Mouse (Mus musculus): Measurements from ENCODE around the gene Gm29094.
"Not testable (repeated sequence)": the region's sequence is repeated elsewhere in the genome, so short reads cannot be mapped to it uniquely, and the experiment has no call there.

Gm29094 gene

DNA sequence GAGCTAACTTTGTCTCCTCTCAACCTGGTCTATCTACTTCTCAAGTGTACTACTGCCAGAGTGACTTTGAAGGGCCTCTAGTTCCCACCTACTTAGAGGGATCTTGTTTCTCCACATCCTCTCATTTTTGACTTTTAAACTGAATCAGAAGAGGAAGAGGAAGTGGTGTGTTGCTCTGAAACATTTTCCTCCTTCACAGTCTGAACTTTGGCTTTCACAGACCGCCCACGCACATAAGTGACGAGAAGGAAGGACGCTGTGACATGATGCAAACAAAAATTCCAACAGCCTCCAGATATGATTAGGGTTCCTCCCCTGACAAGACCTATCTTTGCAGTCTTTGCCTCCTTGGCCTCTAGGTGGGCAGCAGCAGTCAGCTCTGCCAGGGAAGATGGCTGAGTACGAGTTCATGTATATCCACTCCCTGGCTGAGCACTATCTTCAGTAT, at the start of gene Gm29094, which contains the start of gene Bcl2a1b:
Gene Gm29094, plus strand, starts transcription at position 411 of the 448 bp plus-strand sequence.
Gene Bcl2a1b, plus strand, starts transcription at position 241 of the 448 bp plus-strand sequence.
- not testable (repeated sequence) for DNase-seq (ENCODE audit: low spot score in 2 of 2)

- not testable (repeated sequence) for DNase-seq (ENCODE audit: low spot score in 2 of 2)
These were observed 26.6 kb upstream of the Gm29094 start for GRCm38 (mm10) chr9:89172539-89172938.

GRCm38 (mm10) chr9:89178833-89179232, 20.3 kb upstream of the Gm29094 start:
- peak; percentile 67 to 84 for DNase-seq (ENCODE audit: low spot score in 2 of 2)

DNA sequence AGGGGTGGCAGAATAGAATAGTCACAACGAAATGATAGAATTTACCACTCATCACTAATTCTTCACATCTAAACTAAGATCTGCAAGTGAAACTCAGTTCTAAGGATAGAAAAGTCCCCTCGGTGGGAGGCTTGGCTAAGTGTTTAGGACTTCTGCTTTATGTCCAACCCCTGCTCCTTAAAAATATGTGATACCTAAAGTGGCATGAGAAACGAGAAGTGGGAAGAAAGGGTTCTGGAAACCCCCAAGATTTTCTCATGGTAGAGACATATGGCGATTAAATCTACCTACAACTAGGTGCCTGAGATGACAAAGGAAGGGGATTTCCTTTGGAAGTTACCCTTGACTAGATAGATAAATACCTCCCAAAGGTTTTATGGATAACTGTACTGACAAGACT, 19.7 kb upstream of the Gm29094 start:
- DNase-seq (ENCODE audit: low spot score in 2 of 2) = not testable (repeated sequence)

GRCm38 (mm10) chr9:89187006-89187405, 12.2 kb upstream of the Gm29094 start:
- not testable (repeated sequence) for DNase-seq (ENCODE audit: low spot score in 2 of 2)

DNA sequence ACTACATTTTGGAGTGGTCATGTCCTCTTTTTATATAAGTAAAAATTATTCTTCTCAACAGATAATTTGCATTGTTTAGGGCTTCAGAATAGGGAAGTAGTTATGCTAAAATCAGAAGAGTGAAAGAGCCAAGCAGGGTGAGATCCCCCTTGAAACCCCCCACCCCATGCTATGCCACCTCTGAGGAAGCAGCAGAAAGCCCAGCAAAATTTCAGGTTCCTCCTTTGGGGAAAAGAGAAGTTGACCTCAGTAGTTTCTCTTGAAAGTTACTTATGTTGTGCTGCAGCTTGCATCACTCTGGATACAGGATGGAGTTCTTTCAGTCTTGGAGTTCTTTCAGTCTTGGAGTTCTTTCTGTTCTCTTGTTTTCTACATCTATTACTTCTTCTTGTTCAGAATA, 3.7 kb upstream of the Gm29094 start:
- not testable (repeated sequence) for DNase-seq (ENCODE audit: low spot score in 2 of 2)

GRCm38 (mm10) chr9:89197509-89197908, 1.7 kb upstream of the Gm29094 start:
- not testable (repeated sequence) for DNase-seq (ENCODE audit: low spot score in 2 of 2)

DNA sequence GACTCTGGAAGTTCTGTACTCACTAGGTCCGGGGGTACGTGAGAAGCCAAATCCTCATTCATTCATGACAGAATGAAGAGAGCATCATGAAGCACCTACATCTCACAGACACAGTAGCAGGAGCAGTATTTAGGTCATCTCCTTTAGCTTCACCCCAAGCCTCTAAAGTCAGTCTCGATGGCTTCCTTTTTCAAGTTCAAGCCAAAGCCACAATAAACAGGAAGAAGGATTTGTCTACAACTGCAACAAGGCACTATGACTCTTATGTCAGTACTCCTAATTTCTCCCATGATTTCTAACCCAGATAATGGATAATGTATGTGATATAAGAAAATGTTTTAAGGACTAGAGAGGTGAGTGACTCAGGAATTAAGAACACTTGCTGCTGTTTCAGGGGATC, 830 bp upstream of the Gm29094 start:
- DNase-seq (ENCODE audit: low spot score in 2 of 2) = not testable (repeated sequence)

GRCm38 (mm10) chr9:89202256-89202655, 3.1 kb downstream of the Gm29094 start:
- not testable (repeated sequence) for DNase-seq (ENCODE audit: low spot score in 2 of 2)

GRCm38 (mm10) chr9:89208939-89209338, 9.8 kb downstream of the Gm29094 start:
- not testable (repeated sequence) for DNase-seq (ENCODE audit: low spot score in 2 of 2)

- DNase-seq (ENCODE audit: low spot score in 2 of 2) = not testable (repeated sequence)
These were observed 11.3 kb downstream of the Gm29094 start, which contains the start of gene Mthfs for GRCm38 (mm10) chr9:89210353-89211064. Gene Mthfs, plus strand, starts transcription at chr9:89210676.

- DNase-seq (ENCODE audit: low spot score in 2 of 2) = peak; percentile 68 to 87
These were observed 12.1 kb downstream of the Gm29094 start for GRCm38 (mm10) chr9:89211065-89211858.

GRCm38 (mm10) chr9:89212428-89212827, 13.2 kb downstream of the Gm29094 start:
- DNase-seq (ENCODE audit: low spot score in 2 of 2) = peak; percentile 55 to 74

DNA sequence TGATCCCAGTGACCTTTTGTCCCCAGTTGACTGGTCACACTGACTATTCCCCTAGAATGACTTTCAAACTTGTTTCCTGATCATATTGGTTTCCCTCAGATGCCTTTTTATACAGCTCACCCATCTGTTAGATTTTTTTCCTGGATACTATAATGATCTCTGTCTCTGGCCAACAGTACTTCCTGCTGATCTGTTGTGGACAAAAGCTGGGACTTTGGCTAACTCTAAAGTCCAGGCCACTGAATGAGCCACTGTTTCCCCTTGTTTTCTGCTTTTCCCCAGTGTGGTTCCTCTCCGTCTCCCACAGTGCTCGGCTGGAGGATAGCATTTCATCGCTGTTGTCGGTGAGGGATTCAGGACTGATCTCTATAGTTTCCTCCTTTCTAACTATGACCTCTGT, 19.0 kb downstream of the Gm29094 start:
- not testable (repeated sequence) for DNase-seq (ENCODE audit: low spot score in 2 of 2)

GRCm38 (mm10) chr9:89219668-89220067, 20.5 kb downstream of the Gm29094 start:
- not testable (repeated sequence) for DNase-seq (ENCODE audit: low spot score in 2 of 2)

DNA sequence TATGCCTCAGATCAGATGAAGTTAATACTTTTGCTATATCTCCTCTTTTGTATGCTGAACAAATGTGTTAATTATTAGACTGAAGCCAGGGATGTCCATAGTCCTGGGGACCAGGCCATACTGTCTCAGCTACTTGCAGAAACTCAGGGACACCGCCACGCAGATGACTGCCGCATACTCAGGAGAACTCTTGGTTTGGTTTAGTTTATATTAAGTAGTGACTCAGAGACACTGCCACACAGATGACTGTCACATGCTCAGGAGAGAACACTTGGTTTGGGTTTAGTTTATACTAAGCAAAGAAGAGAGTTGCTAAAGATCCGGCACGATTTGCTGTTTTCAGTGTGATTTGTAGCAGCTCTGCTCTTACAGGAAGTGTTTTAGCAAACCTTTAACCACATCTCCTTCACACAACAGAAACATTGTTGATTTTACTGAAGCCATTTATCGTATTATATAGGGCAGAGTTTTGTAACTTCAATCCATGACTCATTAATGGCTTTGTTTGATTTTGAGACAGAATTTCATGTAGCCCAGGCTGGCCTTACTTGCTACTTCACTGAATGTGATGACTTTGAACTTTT, 21.6 kb downstream of the Gm29094 start:
- peak in 1 of 2 experiments; percentile 1 for DNase-seq (ENCODE audit: low spot score in 2 of 2)

GRCm38 (mm10) chr9:89226071-89226470, 26.9 kb downstream of the Gm29094 start:
- DNase-seq (ENCODE audit: low spot score in 2 of 2) = peak in 1 of 2 experiments; percentile 49

DNA sequence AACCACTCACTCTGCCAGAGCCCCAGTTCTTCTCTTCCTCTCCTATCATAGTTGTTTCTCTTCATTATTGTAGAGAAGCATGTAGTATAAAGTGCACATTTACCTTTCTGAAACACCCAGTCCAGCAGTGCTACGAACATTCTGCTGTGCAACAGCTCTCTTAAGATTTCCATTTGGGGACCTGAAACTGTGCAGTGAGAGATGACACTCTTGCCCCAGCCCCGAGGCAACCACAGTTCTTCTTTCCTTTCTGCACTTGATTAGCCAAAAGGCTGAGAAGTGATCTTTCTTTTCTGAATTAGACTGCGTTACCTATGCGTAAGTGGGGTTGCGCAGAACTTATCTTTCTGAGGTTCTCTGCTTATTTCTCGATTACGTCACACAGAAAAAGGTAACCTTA, 28.9 kb downstream of the Gm29094 start:
- peak; percentile 22 to 63 for DNase-seq (ENCODE audit: low spot score in 2 of 2)

DNA sequence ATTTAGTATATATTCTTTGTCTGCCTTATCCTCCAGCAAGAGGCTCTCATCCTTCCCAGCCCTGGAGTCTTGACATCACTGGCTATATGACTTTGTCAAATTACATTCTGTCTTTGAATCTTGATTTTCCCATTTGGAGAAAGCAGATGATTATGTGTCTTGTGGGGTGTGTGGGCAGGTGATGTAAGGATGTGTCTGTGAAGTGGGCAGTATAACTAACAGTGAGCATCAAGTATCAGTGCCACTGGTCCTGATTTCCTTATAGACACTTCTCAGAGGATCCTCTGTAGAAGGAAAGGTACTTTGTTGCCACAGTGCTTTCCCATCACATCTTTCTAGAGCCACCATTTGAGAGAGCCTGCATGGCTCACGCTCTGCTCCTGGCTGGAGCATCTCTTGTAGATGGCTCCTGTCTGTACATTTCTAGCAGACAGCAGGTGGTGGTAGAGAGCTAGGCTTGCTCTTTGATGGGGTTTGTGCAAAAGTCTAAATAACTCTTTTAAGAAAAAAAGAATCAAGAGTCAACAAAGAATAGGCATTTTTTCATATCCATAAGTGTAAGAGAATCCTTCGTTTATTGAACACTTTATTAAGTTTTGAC, 31.8 kb downstream of the Gm29094 start:
- not testable (repeated sequence) for DNase-seq (ENCODE audit: low spot score in 2 of 2)

- not testable (repeated sequence) for DNase-seq (ENCODE audit: low spot score in 2 of 2)
These were observed 38.0 kb downstream of the Gm29094 start for GRCm38 (mm10) chr9:89237131-89237530.

DNA sequence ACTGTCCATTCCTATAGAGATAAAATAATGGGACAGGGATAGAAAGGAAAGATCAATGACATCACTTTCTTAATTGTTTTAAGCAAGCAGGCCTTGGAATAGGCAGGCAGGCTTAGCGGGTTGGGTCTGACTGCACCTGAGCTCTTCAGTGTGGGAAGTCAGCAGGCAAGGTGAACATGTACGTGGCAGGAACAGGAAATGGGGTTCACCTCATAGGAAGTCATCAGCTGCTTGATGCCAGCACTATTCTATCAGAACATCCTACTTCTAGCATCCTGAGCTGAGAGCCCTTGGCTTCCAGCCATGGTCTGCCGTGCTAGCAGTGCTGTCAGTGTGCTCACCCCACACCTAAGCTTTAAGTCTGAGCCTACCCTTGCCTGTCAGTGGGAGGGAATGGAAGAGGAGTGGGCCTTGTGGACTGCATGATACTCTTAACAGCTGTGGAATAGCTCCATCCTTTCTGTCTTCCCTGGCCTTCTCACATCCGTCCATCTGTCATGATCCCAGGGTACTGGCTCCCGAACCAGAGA, 39.9 kb downstream of the Gm29094 start:
- DNase-seq (ENCODE audit: low spot score in 2 of 2) = not testable (repeated sequence)
